Mouse (Mus musculus) hindbrain, embryonic 14.5 days (tissue): ENCODE measurements around the gene Abcc8. TPM values are rescaled to one million over a fixed set of nuclear protein-coding genes. Genes with fewer than 3 reads are reported as not detected.

ENCODE experiments used
- ATAC-seq: fragments of 200-750 bp; cut with Nextera tagmentation; 2 replicates; pipeline ENCODE4 v1.8.0; 2017; ENCODE audit warnings: moderate number of reproducible peaks, mild to moderate bottlenecking, moderate TSS enrichment, moderate library complexity; ENCODE audit not compliant: low FRiP score
- DNase-seq: peaks from one replicate; pipeline ENCODE4 v3.0.0-alpha.2; 2015; ENCODE audit warnings: low spot score
- H3K27ac ChIP-seq: fragments of 300-500 bp; sonication (generic); 2 replicates; pipeline ENCODE4 v1.5.1; 2014; ENCODE audit warnings: mild to moderate bottlenecking, moderate library complexity
- H3K27me3 ChIP-seq: fragments of 300-500 bp; sonication (generic); 2 replicates; pipeline ENCODE4 v1.6.1; 2014; ENCODE audit warnings: mild to moderate bottlenecking, low read length, mixed read lengths; ENCODE audit not compliant: control insufficient read depth, insufficient read depth
- H3K36me3 ChIP-seq: fragments of 300-500 bp; sonication (generic); replicated peaks from 2 replicates; pipeline ENCODE4 v1.6.1; 2014; ENCODE audit not compliant: control insufficient read depth, insufficient read depth
- H3K4me1 ChIP-seq: fragments of 300-500 bp; sonication (generic); replicated peaks from 2 replicates; pipeline ENCODE4 v1.6.1; 2014; ENCODE audit warnings: antibody characterized with exemption, low read length, mixed read lengths; ENCODE audit not compliant: control insufficient read depth, insufficient read depth
- H3K4me2 ChIP-seq: fragments of 300-500 bp; sonication (generic); replicated peaks from 2 replicates; pipeline ENCODE4 v1.6.1; 2014; ENCODE audit warnings: mild to moderate bottlenecking, moderate library complexity
- H3K4me3 ChIP-seq: fragments of 300-500 bp; sonication (generic); replicated peaks from 2 replicates; pipeline ENCODE4 v1.5.1; 2014; ENCODE audit warnings: mild to moderate bottlenecking, low read length
- H3K9ac ChIP-seq: fragments of 300-500 bp; sonication (generic); 2 replicates; pipeline ENCODE4 v1.6.1; 2014
- H3K9me3 ChIP-seq: fragments of 300-500 bp; sonication (generic); 2 replicates; pipeline ENCODE4 v1.6.1; 2016; ENCODE audit warnings: low read length; ENCODE audit not compliant: control insufficient read depth
- WGBS: fragments of 180-500 bp; shearing (Covaris S2); extraction: QIAGEN DNeasy Blood & Tissue Kit; methylation state at CpG from one replicate; pipeline ENCODE4 v1.1.7; 2014; 5-methylcytosine and 5-hydroxymethylcytosine counted together
- polyA plus RNA-seq: library from polyadenylated mRNA; unstranded; fragments of >200 nt; fragmentation: Nextera tagmentation; extraction: Ambion mirVana; gene quantifications from 2 replicates; pipeline ENCODE4 v1.2.1, GENCODE M21; 2014

Gene Abcc8
- polyA plus RNA-seq, 1 experiment from 2014 or later = 13.8 TPM

- no peak overlapping the region for H3K9ac ChIP-seq
- ATAC-seq = 0 out of 2 replicates have a peak, but pooled peaks have one; percentile 34
- no peaks in the 10 kb centered on the region for H3K36me3 ChIP-seq
- no peak overlapping the region for H3K4me3 ChIP-seq
- DNase-seq = no peak
- WGBS = 17% methylated on average over 8 of the region's 8 CpGs
- peaks cover 3% of the 10 kb centered on the region; the same call in 1 of the 2 replicates for H3K4me1 ChIP-seq
- no peak overlapping the region for H3K27ac ChIP-seq
- H3K27me3 ChIP-seq = no peaks in the 10 kb centered on the region
- H3K4me2 ChIP-seq = no peak overlapping the region
- no peaks in the 10 kb centered on the region for H3K9me3 ChIP-seq
Measured at GRCm38 (mm10) chr7:46092803-46093202, 87.0 kb downstream of the Abcc8 start.

GRCm38 (mm10) chr7:46088241-46088640 is 91.6 kb downstream of the Abcc8 start:
- no peaks in the 10 kb centered on the region for H3K9me3 ChIP-seq
- no peaks in the 10 kb centered on the region for H3K27me3 ChIP-seq
- no peak overlapping the region for H3K4me2 ChIP-seq
- ATAC-seq (no peak), DNase-seq (no peak)
- H3K4me1 ChIP-seq = peaks cover 3% of the 10 kb centered on the region; the same call in 1 of the 2 replicates
- peaks cover 19% of the 10 kb centered on the region for H3K36me3 ChIP-seq
- H3K4me3 ChIP-seq = no peak overlapping the region
- no peak overlapping the region for H3K27ac ChIP-seq
- 90% methylated on average over 6 of the region's 6 CpGs for WGBS
- H3K9ac ChIP-seq = no peak overlapping the region

GRCm38 (mm10) chr7:46086378-46086777 is 93.5 kb downstream of the Abcc8 start:
- no peaks in the 10 kb centered on the region; the same call in 1 of the 2 replicates for H3K4me1 ChIP-seq
- no peak for ATAC-seq

DNA sequence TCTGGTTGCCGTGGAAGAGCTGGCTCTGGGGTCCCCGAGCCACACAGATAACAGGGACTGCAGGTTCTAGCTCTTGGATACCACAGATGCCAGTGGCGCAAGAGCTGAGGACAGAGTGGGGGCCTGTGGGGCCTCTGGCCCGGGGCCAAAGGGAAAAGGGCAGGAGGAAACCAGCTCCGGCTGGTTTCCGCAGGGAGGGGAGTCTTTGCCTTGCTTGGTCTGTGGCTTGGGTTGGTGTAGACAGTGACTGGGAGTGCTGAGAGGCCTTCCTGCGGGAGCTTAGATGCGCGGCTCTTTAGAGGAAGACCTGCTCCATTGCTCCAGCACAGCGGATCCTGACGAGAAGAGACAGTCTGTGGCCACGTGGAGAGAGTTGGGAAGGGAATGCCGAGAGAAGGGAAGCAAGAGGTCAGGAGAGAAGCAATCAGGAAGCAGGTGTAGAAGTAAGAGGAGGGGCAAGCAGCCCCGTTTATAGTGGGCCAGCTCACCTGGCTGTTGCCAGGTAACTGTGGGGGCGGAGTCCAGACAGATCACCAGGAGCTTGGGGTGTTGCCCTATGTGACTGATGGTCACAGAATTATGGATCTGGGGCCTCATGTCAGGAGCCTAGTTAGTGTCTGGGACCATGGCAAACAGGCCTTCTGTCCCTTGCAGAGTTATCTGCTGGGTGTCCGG is 94.9 kb downstream of the Abcc8 start:
- Histone ChIP-seq H3K27ac (no peak overlapping the region), H3K4me3 (no peak overlapping the region), H3K36me3 (peaks cover 52% of the 10 kb centered on the region), H3K27me3 (no peaks in the 10 kb centered on the region), H3K9ac (no peak overlapping the region), H3K4me1 (no peaks in the 10 kb centered on the region; the same call in 1 of the 2 replicates), H3K4me2 (no peak overlapping the region), H3K9me3 (no peaks in the 10 kb centered on the region)
- DNase-seq = no peak
- 0 out of 2 replicates have a peak, but pooled peaks have one; percentile 31 for ATAC-seq
- WGBS = 73% methylated on average over 16 of the region's 16 CpGs

More at GRCm38 (mm10) chr7:46086378-46086777, 93.5 kb downstream of the Abcc8 start:
- Histone ChIP-seq H3K36me3 (peaks cover 38% of the 10 kb centered on the region), H3K9me3 (no peaks in the 10 kb centered on the region), H3K27me3 (no peaks in the 10 kb centered on the region), H3K4me2 (no peak overlapping the region), H3K4me3 (no peak overlapping the region), H3K9ac (no peak overlapping the region), H3K27ac (no peak overlapping the region)
- DNase-seq = no peak
- 91% methylated on average over 6 of the region's 6 CpGs for WGBS

DNA sequence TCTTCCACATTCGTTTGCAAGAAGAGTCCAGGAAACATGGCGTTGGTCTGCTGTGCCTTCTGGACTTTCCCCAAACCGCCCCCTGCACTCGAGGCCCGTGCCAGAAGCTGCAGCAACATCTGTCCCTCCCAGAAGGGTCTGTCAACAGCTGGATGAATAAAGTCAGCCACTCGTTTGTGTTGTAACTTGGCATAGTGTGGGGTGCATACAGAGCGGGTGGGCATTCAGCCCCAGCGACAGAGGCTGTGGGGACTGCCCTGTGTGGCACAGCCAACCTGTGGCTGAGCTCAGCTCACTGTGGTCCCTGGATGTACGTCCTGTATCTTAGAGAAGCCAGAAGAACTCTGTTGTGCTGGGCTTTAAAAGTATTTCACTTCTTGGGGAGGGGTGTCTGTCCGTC is 95.8 kb downstream of the Abcc8 start:
- Histone ChIP-seq H3K4me2 (no peak overlapping the region), H3K36me3 (peaks cover 62% of the 10 kb centered on the region), H3K9ac (no peak overlapping the region), H3K9me3 (no peaks in the 10 kb centered on the region), H3K4me3 (no peak overlapping the region), H3K27me3 (no peaks in the 10 kb centered on the region), H3K4me1 (no peaks in the 10 kb centered on the region; the same call in 1 of the 2 replicates), H3K27ac (no peak overlapping the region)
- WGBS = 93% methylated on average over 10 of the region's 10 CpGs
- ATAC-seq (no peak), DNase-seq (no peak)

DNA sequence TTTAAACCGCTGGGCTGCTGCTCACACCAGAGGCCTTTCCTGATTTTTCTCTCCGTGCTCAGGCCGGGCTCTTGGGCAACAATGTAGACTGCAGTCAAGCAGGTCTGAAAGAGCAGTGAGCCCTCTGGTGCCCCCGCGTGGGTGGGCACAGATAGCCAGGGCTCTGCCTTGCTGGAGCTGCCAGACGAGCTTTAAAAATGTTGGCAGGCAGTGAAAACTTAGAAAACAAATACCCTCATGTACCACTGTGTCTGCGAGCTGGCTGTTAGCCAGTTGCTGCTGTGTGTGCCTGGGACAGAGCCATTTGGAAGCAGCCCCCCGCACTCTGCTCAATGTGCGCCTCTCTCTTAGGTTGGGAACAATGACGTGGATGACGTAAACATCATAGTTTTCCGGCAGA is 102.2 kb downstream of the Abcc8 start:
- no peak overlapping the region for H3K4me2 ChIP-seq
- H3K4me3 ChIP-seq = no peak overlapping the region
- no peaks in the 10 kb centered on the region for H3K9me3 ChIP-seq
- WGBS = 76% methylated on average over 12 of the region's 12 CpGs
- no peaks in the 10 kb centered on the region for H3K4me1 ChIP-seq
- peaks cover 97% of the 10 kb centered on the region for H3K36me3 ChIP-seq
- no peak overlapping the region for H3K9ac ChIP-seq
- DNase-seq (no peak), ATAC-seq (no peak; the same call in 1 of the 2 replicates)
- H3K27ac ChIP-seq = no peak overlapping the region
- H3K27me3 ChIP-seq = no peaks in the 10 kb centered on the region

DNA sequence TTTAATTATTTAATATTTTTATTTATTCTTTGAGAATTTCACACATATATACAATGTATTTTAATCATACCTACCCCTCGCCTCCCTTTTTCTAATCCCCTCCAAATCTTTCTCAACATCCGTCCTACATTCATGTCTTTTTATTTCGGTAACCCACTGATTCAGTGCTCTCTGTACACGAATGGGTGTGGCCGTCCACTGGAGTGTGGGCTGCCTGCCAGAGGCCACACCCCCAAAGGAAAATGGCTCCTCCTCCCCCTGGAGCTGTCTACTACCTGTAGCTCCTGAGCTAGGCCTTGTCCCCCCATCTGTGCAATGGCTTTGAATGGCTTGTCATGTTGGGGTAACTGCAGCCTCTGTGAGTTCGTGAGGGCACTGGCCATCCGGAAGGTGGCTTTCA is 103.0 kb downstream of the Abcc8 start:
- H3K36me3 ChIP-seq = peaks cover 97% of the 10 kb centered on the region
- no peak for ATAC-seq
- no peak overlapping the region for H3K27ac ChIP-seq
- H3K9ac ChIP-seq = no peak overlapping the region
- no peak overlapping the region for H3K4me2 ChIP-seq
- no peak for DNase-seq
- 91% methylated on average over 7 of the region's 7 CpGs for WGBS
- H3K9me3 ChIP-seq = no peaks in the 10 kb centered on the region
- H3K4me1 ChIP-seq = no peaks in the 10 kb centered on the region
- no peaks in the 10 kb centered on the region for H3K27me3 ChIP-seq
- no peak overlapping the region for H3K4me3 ChIP-seq

GRCm38 (mm10) chr7:46068831-46069230 is 111.0 kb downstream of the Abcc8 start:
- no peak for DNase-seq
- Histone ChIP-seq H3K36me3 (peaks cover 91% of the 10 kb centered on the region), H3K27ac (no peak overlapping the region)

DNA sequence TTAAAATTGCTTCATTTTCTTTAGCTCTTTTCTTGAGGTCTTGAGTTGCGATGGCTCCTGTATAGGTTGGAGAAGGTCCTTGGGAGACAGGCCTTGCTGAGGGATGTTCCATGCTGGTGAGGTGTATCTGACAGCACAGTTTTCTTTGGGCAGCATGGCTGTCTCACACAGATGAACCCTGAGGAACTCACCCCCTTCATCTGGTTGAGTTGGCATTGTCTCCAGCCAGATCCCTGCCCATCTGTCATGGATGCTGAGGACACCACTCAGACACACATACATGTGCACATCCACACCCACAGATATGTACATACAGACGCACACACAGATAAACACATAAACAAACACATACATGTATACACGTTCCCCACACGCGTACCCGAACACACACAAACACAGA is 116.5 kb downstream of the Abcc8 start:
- H3K27ac ChIP-seq = no peak overlapping the region
- no peak overlapping the region for H3K9ac ChIP-seq
- 96% methylated on average over 6 of the region's 6 CpGs for WGBS
- no peaks in the 10 kb centered on the region for H3K4me1 ChIP-seq
- H3K9me3 ChIP-seq = no peaks in the 10 kb centered on the region
- H3K4me3 ChIP-seq = no peak overlapping the region
- DNase-seq = no peak
- H3K36me3 ChIP-seq = peaks cover 90% of the 10 kb centered on the region
- no peaks in the 10 kb centered on the region for H3K27me3 ChIP-seq
- H3K4me2 ChIP-seq = no peak overlapping the region
- no peak for ATAC-seq

More at GRCm38 (mm10) chr7:46068831-46069230, 111.0 kb downstream of the Abcc8 start:
- WGBS = 98% methylated on average over 8 of the region's 8 CpGs
- ATAC-seq = no peak
- Histone ChIP-seq H3K4me3 (no peak overlapping the region), H3K4me2 (no peak overlapping the region), H3K9ac (no peak overlapping the region), H3K4me1 (no peaks in the 10 kb centered on the region), H3K27me3 (no peaks in the 10 kb centered on the region), H3K9me3 (no peaks in the 10 kb centered on the region)
